22 mouse cellular contexts compared by ENCODE assay signal in the genomic region with DNA sequence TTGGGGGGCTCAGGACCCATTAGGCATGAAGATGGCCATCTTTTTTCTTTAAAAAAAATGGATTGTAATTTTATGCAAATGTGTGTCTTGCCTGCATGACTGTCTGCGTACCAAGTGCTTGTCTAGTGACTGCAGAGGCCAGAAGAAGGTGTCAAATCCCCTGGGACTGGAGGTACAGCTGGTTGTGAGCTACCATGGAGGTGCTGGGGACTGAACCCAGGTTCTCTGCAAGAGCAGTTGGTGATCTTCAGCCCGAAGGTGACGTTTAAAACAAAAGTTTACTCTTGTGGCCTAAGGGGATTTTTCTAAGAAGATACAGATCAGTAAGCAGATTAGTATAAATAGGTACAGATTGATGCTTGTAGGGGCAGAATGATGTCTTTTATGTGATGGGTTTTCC. TPM values are rescaled to one million over a fixed set of nuclear protein-coding genes. Genes with fewer than 3 reads are reported as not detected.
"Had no signal": no experiment of that assay in that cellular context is flagged by ENCODE, and none has a peak within 500 bp of the region (broad histone marks: within the 10 kb centered on the region; RNA-seq: fewer than 3 reads in every experiment).

No protein-coding gene starts in this region.

- H3K36me3 ChIP-seq: neural tube, embryonic 12.5 days; neural tube, embryonic 13.5 days; neural tube, embryonic 15.5 days; stomach, embryonic 15.5 days had no signal

- H3K4me2 ChIP-seq: neural tube, embryonic 12.5 days; neural tube, embryonic 13.5 days; neural tube, embryonic 15.5 days; stomach, embryonic 15.5 days had no signal

- H3K9me3 ChIP-seq: neural tube, embryonic 12.5 days; neural tube, embryonic 13.5 days; neural tube, embryonic 15.5 days; stomach, embryonic 15.5 days had no signal

- DNase-seq: retina, postnatal 1 day; right cerebral cortex, adult 18-20 months; right cerebral cortex, postnatal 14 days; right cerebral cortex, postnatal 25 days; right cerebral cortex, postnatal 4 days; spleen, adult 18-20 months; thymus, adult 18-20 months; thymus, adult 2 months; thymus, postnatal 14 days; thymus, postnatal 25 days; thymus, postnatal 36 days; thymus, postnatal 4 days had no signal

- H3K27me3 ChIP-seq: neural tube, embryonic 13.5 days; neural tube, embryonic 15.5 days; stomach, embryonic 15.5 days had no signal

- H3K4me3 ChIP-seq: neural tube, embryonic 12.5 days; neural tube, embryonic 13.5 days; neural tube, embryonic 15.5 days; stomach, embryonic 15.5 days had no signal

- H3K27ac ChIP-seq: neural tube, embryonic 12.5 days; neural tube, embryonic 13.5 days; neural tube, embryonic 15.5 days; stomach, embryonic 15.5 days; stomach, postnatal 0 days had no signal

- H3K4me1 ChIP-seq: neural tube, embryonic 12.5 days; neural tube, embryonic 13.5 days; neural tube, embryonic 15.5 days; stomach, embryonic 15.5 days had no signal

- H3K9ac ChIP-seq: neural tube, embryonic 12.5 days; neural tube, embryonic 13.5 days; neural tube, embryonic 15.5 days; stomach, embryonic 15.5 days had no signal

RNA-seq across cellular contexts. Expression of gene Cd70, which starts 13.9 kb away (rescaled TPM):
- total RNA-seq: neutrophil, adult 5-6 weeks had no signal
- polyA plus RNA-seq: neural tube, embryonic 12.5 days; small intestine, adult 2 months; stomach, embryonic 14.5 days; testis, adult 2 months had no signal

RNA-seq across cellular contexts. Expression of gene Tnfsf14, which starts 58.3 kb away (rescaled TPM):
- polyA plus RNA-seq: neural tube, embryonic 13.5 days; neural tube, embryonic 14.5 days; neural tube, embryonic 15.5 days; stomach, embryonic 14.5 days; stomach, postnatal 0 days; testis, adult 2 months had no signal
